Mouse (Mus musculus) stomach, embryonic 14.5 days (tissue): ENCODE measurements around the gene Id2. TPM values are rescaled to one million over a fixed set of nuclear protein-coding genes. Genes with fewer than 3 reads are reported as not detected.

Experiments used
- ATAC-seq: fragments of 200-750 bp; cut with Nextera tagmentation; 2 replicates; pipeline ENCODE4 v1.8.0; 2017; ENCODE audit warnings: low read depth, moderate TSS enrichment; ENCODE audit not compliant: insufficient number of reproducible peaks, insufficient read depth, low FRiP score
- H3K27ac ChIP-seq: fragments of 300-500 bp; sonication (generic); 2 replicates; pipeline ENCODE4 v1.5.1; 2014; ENCODE audit warnings: mild to moderate bottlenecking, low read length, moderate library complexity, mixed read lengths
- H3K27me3 ChIP-seq: fragments of 300-500 bp; sonication (generic); 2 replicates; pipeline ENCODE4 v1.6.1; 2014; ENCODE audit warnings: low read length, control low read depth, mixed read lengths; ENCODE audit not compliant: control insufficient read depth, insufficient read depth
- H3K36me3 ChIP-seq: fragments of 300-500 bp; sonication (generic); 2 replicates; pipeline ENCODE4 v1.6.1; 2014; ENCODE audit warnings: mild to moderate bottlenecking, control low read depth, low read length, moderate library complexity, mixed read lengths; ENCODE audit not compliant: control insufficient read depth, insufficient read depth
- H3K4me1 ChIP-seq: fragments of 300-500 bp; sonication (generic); 2 replicates; pipeline ENCODE4 v1.6.1; 2014; ENCODE audit warnings: low read length, control low read depth, mixed read lengths; ENCODE audit not compliant: control insufficient read depth, insufficient read depth
- H3K4me2 ChIP-seq: fragments of 300-500 bp; sonication (generic); replicated peaks from 2 replicates; pipeline ENCODE4 v1.6.1; 2014; ENCODE audit warnings: low read depth, low read length, control low read depth
- H3K4me3 ChIP-seq: fragments of 300-500 bp; sonication (generic); 2 replicates; pipeline ENCODE4 v1.5.1; 2014; ENCODE audit warnings: low read depth, low read length, control low read depth
- H3K9ac ChIP-seq: fragments of 300-500 bp; sonication (generic); replicated peaks from 2 replicates; pipeline ENCODE4 v1.6.1; 2014; ENCODE audit warnings: low read depth, mild to moderate bottlenecking, control low read depth, low read length, moderate library complexity, mixed read lengths
- H3K9me3 ChIP-seq: fragments of 300-500 bp; sonication (generic); 2 replicates; pipeline ENCODE4 v1.6.1; 2016; ENCODE audit warnings: low read depth, low read length, control low read depth; ENCODE audit not compliant: control insufficient read depth
- WGBS: fragments of 180-500 bp; shearing (Covaris S2); extraction: QIAGEN DNeasy Blood & Tissue Kit; methylation state at CpG from one replicate; pipeline ENCODE4 v1.1.7; 2014; 5-methylcytosine and 5-hydroxymethylcytosine counted together
- polyA plus RNA-seq: library from polyadenylated mRNA; unstranded; fragments of >200 nt; fragmentation: Nextera tagmentation; extraction: Ambion mirVana; gene quantifications from 2 replicates; pipeline ENCODE4 v1.2.1, GENCODE M21; 2014

Gene Id2
- polyA plus RNA-seq, 1 experiment from 2014 or later: 441 TPM

DNA sequence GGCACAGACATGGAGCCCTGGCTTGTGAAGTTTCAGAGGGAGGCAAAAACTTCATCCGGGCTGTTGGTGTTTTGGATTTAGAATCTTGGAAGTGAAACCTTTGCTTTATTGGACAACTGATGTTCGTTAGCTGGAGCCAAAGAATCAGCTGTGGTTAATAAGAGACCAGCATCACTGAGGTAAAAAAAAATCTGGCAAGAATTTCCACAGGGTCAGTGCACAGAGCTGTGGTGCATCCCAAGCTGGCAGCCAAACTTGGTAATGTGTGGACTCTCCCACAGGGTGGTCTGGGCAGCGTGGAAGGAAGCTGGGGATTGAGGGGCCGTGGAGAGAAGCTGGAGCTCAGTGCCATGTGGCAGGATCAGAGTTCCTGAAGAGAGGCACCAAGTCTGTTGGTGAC, 10.0 kb downstream of the Id2 start:
- H3K4me3 ChIP-seq: no peak overlapping the region
- H3K27ac ChIP-seq: no peak overlapping the region
- no peaks in the 10 kb centered on the region for H3K9me3 ChIP-seq
- no peaks in the 10 kb centered on the region for H3K36me3 ChIP-seq
- 83% methylated on average over 4 of the region's 4 CpGs for WGBS
- no peaks in the 10 kb centered on the region for H3K27me3 ChIP-seq
- H3K9ac ChIP-seq: no peak overlapping the region
- ATAC-seq: no peak
- H3K4me2 ChIP-seq: no peak overlapping the region
- peaks cover 9% of the 10 kb centered on the region; the same call in 1 of the 2 replicates for H3K4me1 ChIP-seq

DNA sequence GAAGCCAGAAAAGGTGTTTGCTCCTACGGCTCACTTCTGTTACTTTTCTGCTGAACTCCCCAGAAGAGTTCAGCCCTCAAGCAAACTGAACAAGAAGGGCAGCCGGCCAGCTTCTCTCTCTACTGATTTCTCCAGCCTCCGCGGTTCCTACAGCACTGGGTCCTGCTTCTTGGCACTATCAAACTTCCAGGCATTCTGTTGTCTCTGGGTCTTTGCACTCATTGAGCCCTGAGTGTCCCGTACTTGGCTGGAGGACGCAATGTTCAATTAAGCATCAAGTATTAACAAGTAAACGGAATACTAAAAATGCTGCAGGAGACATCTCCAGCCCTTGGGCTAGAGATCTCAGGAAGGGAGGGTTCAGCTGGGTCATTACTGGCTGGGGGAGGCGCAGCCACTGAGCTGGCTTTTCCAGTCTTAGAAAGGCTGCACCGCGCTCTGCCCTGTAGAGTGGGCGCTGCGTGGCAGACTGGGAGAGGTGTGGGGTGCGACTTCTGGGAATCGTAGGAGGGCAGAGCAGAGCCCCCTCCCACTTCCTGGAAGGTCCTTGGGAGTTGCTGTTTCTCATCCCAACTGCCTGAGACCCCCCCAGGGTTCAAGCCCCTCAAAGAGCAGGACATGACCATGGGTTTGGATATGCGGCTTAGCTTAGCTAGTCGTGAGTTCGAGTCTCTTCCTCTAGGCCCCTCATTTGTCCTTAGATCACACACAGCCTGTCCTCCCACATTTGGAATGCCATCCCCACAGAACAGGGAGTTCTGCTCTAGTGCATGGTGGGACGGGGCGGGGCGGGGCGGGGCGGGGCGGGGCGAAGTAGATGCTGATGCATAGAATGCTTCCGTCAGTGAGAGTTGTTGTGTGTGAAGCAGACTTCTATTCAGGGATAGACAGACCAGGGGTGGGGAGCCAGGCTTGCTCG, 13.4 kb downstream of the Id2 start:
- no peaks in the 10 kb centered on the region for H3K27me3 ChIP-seq
- no peaks in the 10 kb centered on the region for H3K36me3 ChIP-seq
- no peak overlapping the region for H3K9ac ChIP-seq
- ATAC-seq: no peak
- no peak overlapping the region for H3K4me3 ChIP-seq
- no peaks in the 10 kb centered on the region for H3K9me3 ChIP-seq
- H3K4me2 ChIP-seq: peak overlapping the region; percentile 19; the same call in 1 of the 2 replicates
- H3K4me1 ChIP-seq: peaks cover 7% of the 10 kb centered on the region; the same call in 1 of the 2 replicates
- no peak overlapping the region for H3K27ac ChIP-seq
- WGBS: 41% methylated on average over 26 of the region's 26 CpGs

DNA sequence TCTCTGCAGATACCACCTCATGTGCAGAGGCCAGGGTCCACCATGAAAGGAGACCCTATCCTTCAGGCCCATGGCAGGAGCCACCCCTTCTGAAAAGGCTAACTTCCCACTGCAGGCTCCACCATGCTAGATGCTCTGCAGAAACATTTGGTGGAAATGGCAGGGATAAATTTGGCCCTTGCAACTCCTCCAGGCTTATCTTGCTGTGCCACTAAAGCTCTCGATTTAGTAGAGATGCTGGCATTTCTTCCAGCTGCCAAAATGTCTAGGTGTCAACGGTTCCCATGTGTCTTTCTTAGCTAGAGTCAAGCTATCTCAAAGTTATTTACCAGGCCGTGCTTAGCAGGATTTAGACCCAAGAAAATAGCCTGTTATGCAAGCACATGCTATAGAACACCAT, 22.6 kb downstream of the Id2 start:
- no peak overlapping the region for H3K4me2 ChIP-seq
- WGBS: 86% methylated on average over 3 of the region's 3 CpGs

DNA sequence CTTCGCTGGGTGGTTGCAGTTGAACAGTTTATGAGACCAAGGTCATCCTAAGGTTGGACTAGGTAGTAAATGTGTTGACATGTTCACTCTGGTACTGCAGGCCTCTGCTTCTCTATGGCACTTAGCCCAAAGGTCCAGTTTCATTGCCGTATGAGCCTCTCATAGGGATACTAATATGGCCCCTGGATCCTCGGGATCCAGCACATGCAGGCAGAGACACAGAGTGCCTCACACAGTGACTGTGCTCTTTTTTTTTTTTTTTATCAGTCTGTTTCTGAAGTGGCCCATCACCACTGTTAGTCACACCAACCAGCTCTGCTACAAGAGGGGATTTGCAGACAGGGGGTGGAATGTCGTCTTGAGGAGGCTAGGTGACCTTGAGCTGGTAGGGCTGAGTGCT, 23.6 kb downstream of the Id2 start:
- ATAC-seq: no peak
- Histone ChIP-seq H3K9ac (no peak overlapping the region), H3K27me3 (no peaks in the 10 kb centered on the region), H3K36me3 (no peaks in the 10 kb centered on the region), H3K4me1 (no peaks in the 10 kb centered on the region), H3K27ac (no peak overlapping the region), H3K9me3 (no peaks in the 10 kb centered on the region), H3K4me3 (no peak overlapping the region), H3K4me2 (no peak overlapping the region)
- 82% methylated on average over 4 of the region's 4 CpGs for WGBS

More for the DNA sequence above, 22.6 kb downstream of the Id2 start:
- Histone ChIP-seq H3K9ac (no peak overlapping the region), H3K4me1 (no peaks in the 10 kb centered on the region), H3K27ac (no peak overlapping the region), H3K27me3 (no peaks in the 10 kb centered on the region), H3K9me3 (no peaks in the 10 kb centered on the region), H3K36me3 (no peaks in the 10 kb centered on the region), H3K4me3 (no peak overlapping the region)
- no peak for ATAC-seq

DNA sequence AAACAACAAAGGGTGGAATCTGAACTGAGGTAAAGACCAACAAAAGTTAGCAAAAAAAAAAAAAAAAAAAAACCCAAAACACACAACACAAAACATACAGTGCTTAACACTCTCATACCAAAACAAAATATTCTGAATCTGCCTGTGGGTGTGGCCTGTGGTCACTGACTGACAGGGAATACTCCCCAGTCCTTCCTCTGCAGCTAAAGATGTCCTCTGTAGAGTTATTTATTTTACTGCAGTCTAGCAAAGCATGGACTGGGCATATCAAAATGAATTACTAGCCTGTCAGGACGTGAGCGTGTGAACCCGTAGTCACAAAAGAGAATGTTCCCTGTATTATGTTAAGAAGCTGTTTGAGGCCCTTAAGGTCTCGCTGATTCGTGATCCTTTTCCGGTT, 34.7 kb downstream of the Id2 start:
- 61% methylated on average over 6 of the region's 6 CpGs for WGBS
- Histone ChIP-seq H3K4me2 (no peak overlapping the region), H3K4me1 (no peaks in the 10 kb centered on the region), H3K36me3 (peaks cover 9% of the 10 kb centered on the region), H3K27me3 (no peaks in the 10 kb centered on the region), H3K27ac (no peak overlapping the region), H3K4me3 (no peak overlapping the region), H3K9ac (no peak overlapping the region), H3K9me3 (no peaks in the 10 kb centered on the region)
- no peak for ATAC-seq

DNA sequence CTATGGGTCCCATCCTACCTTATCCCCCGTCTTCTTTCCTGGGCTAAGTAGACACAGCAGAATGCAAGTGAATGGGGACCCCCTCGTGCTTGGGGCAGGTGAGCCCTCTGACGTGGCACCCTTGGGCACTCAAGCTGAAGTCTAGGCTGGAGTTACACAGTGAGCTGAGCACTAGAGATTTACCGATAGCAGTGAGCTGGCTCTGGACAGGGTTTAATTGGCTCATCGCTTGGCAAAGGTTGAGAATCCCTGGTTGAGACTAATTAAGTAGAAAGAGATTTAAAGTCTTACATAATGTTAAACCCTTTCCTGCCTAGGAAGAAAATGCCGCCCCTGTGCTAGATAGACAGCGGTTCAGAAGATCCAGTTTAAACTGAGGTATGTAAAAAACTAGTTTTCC, 36.0 kb downstream of the Id2 start:
- 86% methylated on average over 7 of the region's 7 CpGs for WGBS
- no peak overlapping the region for H3K27ac ChIP-seq
- ATAC-seq: no peak
- no peak overlapping the region for H3K4me3 ChIP-seq
- peaks cover 18% of the 10 kb centered on the region for H3K36me3 ChIP-seq
- no peaks in the 10 kb centered on the region for H3K9me3 ChIP-seq
- no peak overlapping the region for H3K9ac ChIP-seq
- H3K4me1 ChIP-seq: no peaks in the 10 kb centered on the region
- no peaks in the 10 kb centered on the region for H3K27me3 ChIP-seq
- H3K4me2 ChIP-seq: no peak overlapping the region

DNA sequence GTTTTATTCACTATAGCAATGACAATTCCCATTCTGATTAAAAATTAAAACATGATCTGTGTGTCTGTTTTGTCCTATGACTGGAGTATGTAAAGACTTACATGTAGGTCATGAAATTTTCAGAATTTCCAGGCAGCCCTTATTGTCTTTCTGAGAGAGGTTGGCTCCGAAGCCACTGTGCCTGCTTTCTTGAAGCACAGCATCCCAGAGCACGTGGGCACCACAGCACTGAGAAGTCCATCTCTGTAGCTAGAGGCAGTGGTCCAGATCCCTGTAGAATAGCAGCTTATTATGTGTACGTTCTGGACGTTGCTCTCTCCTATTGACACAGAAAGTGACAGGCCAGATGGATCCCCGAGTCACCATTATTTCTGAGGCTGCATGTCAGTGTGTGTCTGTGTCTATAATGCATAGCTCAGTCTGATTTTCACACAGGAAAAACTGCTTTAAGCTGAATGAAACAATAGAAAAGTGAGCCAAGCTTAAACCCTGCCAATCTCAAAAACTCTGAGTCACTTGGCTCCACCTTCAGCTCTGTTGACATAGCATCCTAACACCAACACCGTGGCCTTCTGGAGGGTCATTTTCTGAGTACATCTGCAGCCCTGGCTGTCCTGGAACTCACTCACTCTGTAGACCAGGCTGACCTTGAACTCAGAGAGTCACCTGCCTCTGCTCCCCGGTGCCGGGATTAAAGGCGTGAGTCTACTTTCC, 37.3 kb downstream of the Id2 start:
- peaks cover 18% of the 10 kb centered on the region for H3K36me3 ChIP-seq
- H3K4me2 ChIP-seq: no peak overlapping the region
- H3K27me3 ChIP-seq: no peaks in the 10 kb centered on the region
- no peaks in the 10 kb centered on the region for H3K9me3 ChIP-seq
- 79% methylated on average over 9 of the region's 9 CpGs for WGBS
- H3K27ac ChIP-seq: no peak overlapping the region
- no peak for ATAC-seq
- H3K9ac ChIP-seq: no peak overlapping the region
- no peak overlapping the region for H3K4me3 ChIP-seq
- H3K4me1 ChIP-seq: no peaks in the 10 kb centered on the region

DNA sequence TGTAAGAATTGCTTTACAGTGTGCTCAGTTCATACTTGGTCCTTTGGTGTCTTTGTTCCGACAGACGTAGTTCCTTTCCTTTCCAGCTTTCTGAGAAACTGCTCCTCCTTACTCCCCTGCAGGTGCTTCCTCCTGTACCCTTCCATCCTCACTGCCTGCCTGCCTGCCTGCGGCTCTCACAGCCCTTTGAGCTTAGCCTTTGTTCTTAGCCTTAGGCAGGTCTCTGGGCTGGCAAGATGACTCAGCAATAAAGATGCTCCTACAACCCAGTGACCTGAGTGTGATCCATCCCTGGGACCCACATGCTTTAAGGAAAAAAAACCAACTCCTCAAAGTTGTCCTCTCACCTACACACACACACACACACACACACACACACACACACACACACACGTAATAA, 42.0 kb downstream of the Id2 start:
- no peaks in the 10 kb centered on the region for H3K27me3 ChIP-seq
- no peaks in the 10 kb centered on the region for H3K4me1 ChIP-seq
- no peaks in the 10 kb centered on the region for H3K9me3 ChIP-seq
- H3K4me2 ChIP-seq: no peak overlapping the region
- 66% methylated on average over 4 of the region's 4 CpGs for WGBS
- H3K27ac ChIP-seq: no peak overlapping the region
- H3K36me3 ChIP-seq: peaks cover 18% of the 10 kb centered on the region
- H3K4me3 ChIP-seq: no peak overlapping the region
- H3K9ac ChIP-seq: no peak overlapping the region
- no peak for ATAC-seq
